ENCODE assay signal across 14 mouse cellular contexts in the genomic region with DNA sequence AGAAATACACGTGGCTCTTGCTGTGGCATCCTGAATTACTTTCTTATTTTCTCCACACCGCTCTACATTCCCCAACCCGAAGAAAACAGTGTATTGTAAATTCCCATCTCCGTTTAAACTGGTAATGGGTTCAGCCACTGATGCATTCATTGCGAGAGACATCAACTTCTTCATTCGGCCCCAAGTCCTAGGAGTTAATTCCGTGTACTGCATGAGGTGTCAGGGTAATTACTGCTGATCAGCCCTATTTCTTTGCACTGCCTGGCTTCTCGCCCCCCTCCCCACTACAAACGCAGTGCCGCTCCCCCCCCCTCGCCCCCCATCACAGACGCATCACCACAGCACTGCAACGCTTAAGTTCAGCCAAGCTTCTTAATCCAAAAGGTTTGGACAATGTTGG.
DNase-seq lines count a peak whose midpoint lies in the region; ATAC-seq and TF ChIP-seq lines count a peak whose summit lies in the region.
"Had no signal": no experiment of that assay in that cellular context is flagged by ENCODE, and none has a peak within 500 bp of the region (broad histone marks: within the 10 kb centered on the region; RNA-seq: fewer than 3 reads in every experiment).

No protein-coding gene starts in this region.

- peak; percentile 31; the same call in 1 of the 2 replicates for ATAC-seq in neural tube, embryonic 11.5 days (ENCODE audit: insufficient read depth, low FRiP score, low TSS enrichment)
- ATAC-seq in hindbrain, embryonic 16.5 days: peak; percentile 34; the same call in 1 of the 2 replicates

- no peak for TF ChIP-seq CTCF in left cerebral cortex, adult 2 months (IDR thresholded peaks at IDR 0.05)

- no peak overlapping the region for H3K4me2 ChIP-seq in neural tube, embryonic 11.5 days (ENCODE audit: low read depth)
- peak overlapping the region; percentile 46 for H3K4me2 ChIP-seq in hindbrain, embryonic 16.5 days (ENCODE audit: low read length)
- H3K4me2 ChIP-seq: midbrain, embryonic 12.5 days had no signal

- H3K27me3 ChIP-seq in neural tube, embryonic 11.5 days (ENCODE audit: control insufficient read depth, insufficient read depth, low read length): no peaks in the 10 kb centered on the region
- H3K27me3 ChIP-seq in hindbrain, embryonic 16.5 days (replicated peaks; ENCODE audit: control insufficient read depth, insufficient read depth, low read length): no peaks in the 10 kb centered on the region
- H3K27me3 ChIP-seq: midbrain, embryonic 12.5 days had no signal

- no peak for DNase-seq in left cerebral cortex, adult 2 months (ENCODE audit: extremely low spot score in 1 of 2, low spot score in 2 of 2)
- no peak for DNase-seq in left cerebral cortex, adult 8-10 months (ENCODE audit: low spot score in 2 of 2)
- DNase-seq in neural tube, embryonic 11.5 days (ENCODE audit: low spot score): no peak
- no peak for DNase-seq in neural tube, embryonic 10.5 days (ENCODE audit: extremely low spot score, low spot score)
- DNase-seq in right cerebral cortex, adult 2 months (ENCODE audit: low spot score in 2 of 2): no peak
- no peak for DNase-seq in urinary bladder, postnatal 10 days (ENCODE audit: low spot score)
- DNase-seq: adrenal gland, adult 8-10 months; cerebellum, adult 2 months; kidney, adult 9 months; lung, postnatal 14 days; thymus, adult 2 months had no signal

- H3K9me3 ChIP-seq in neural tube, embryonic 11.5 days (ENCODE audit: control insufficient read depth, low read length): no peaks in the 10 kb centered on the region
- H3K9me3 ChIP-seq in hindbrain, embryonic 16.5 days (ENCODE audit: control insufficient read depth, low read length): no peaks in the 10 kb centered on the region
- H3K9me3 ChIP-seq: midbrain, embryonic 12.5 days had no signal

- H3K9ac ChIP-seq in neural tube, embryonic 11.5 days (ENCODE audit: low read length): no peak overlapping the region
- no peak overlapping the region for H3K9ac ChIP-seq in hindbrain, embryonic 16.5 days (ENCODE audit: low read depth, low read length)
- H3K9ac ChIP-seq: midbrain, embryonic 12.5 days had no signal

- no peak overlapping the region for H3K27ac ChIP-seq in left cerebral cortex, adult 2 months
- H3K27ac ChIP-seq in neural tube, embryonic 11.5 days (ENCODE audit: low read depth, low read length): no peak overlapping the region
- 0 out of 2 replicates have a peak overlapping the region, but pooled peaks have one; percentile 16 for H3K27ac ChIP-seq in hindbrain, embryonic 16.5 days (ENCODE audit: low read depth, low read length)
- H3K27ac ChIP-seq: midbrain, embryonic 12.5 days had no signal

- H3K36me3 ChIP-seq in neural tube, embryonic 11.5 days (ENCODE audit: control insufficient read depth, insufficient read depth, low read length): no peaks in the 10 kb centered on the region
- no peaks in the 10 kb centered on the region for H3K36me3 ChIP-seq in hindbrain, embryonic 16.5 days (ENCODE audit: control insufficient read depth, insufficient read depth, low read length)
- H3K36me3 ChIP-seq: G1E; midbrain, embryonic 12.5 days had no signal

- H3K4me1 ChIP-seq in neural tube, embryonic 11.5 days (ENCODE audit: control insufficient read depth, insufficient read depth, low read length): peaks cover 10% of the 10 kb centered on the region; the same call in 1 of the 2 replicates
- H3K4me1 ChIP-seq in hindbrain, embryonic 16.5 days (ENCODE audit: control insufficient read depth, insufficient read depth, low read depth, low read length): peaks cover 6% of the 10 kb centered on the region; the same call in 1 of the 2 replicates

- peak overlapping the region; percentile 14; the same call in 1 of the 2 replicates for H3K4me3 ChIP-seq in left cerebral cortex, adult 2 months
- H3K4me3 ChIP-seq in neural tube, embryonic 11.5 days (ENCODE audit: low read depth, low read length): no peak overlapping the region
- peak overlapping the region; percentile 15 for H3K4me3 ChIP-seq in hindbrain, embryonic 16.5 days (ENCODE audit: low read length)
- H3K4me3 ChIP-seq: midbrain, embryonic 12.5 days had no signal

- intact Hi-C loops in left cerebral cortex, adult 2 months (cut with DNase I): no loop called here

- WGBS in neural tube, embryonic 11.5 days: 62% methylated on average over 13 of the region's 13 CpGs
- WGBS in hindbrain, embryonic 16.5 days: 37% methylated on average over 13 of the region's 13 CpGs
